Mouse (Mus musculus) ES-E14 (cell line): ENCODE measurements at regions not wholly inside any gene's neighbourhood (a gene's known extent, or its start where the extent isn't known, plus 50 kb on each side); places are given as distances from the start of the nearest gene placed in this dataset.

Source experiments
- HCFC1 ChIP-seq: IDR thresholded peaks from 2 replicates; pipeline ENCODE4 v1.6.1; 2012; ENCODE audit warnings: low read length, inconsistent platforms, borderline replicate concordance; ENCODE audit not compliant: insufficient read depth
- ZC3H11A ChIP-seq: IDR thresholded peaks from 2 replicates; pipeline ENCODE4 v1.6.1; 2012; ENCODE audit warnings: low read depth, mild to moderate bottlenecking, inconsistent platforms, low read length, borderline replicate concordance
- ZNF384 ChIP-seq: IDR thresholded peaks from 2 replicates; pipeline ENCODE4 v1.6.1; 2012; ENCODE audit warnings: low read depth, low read length, inconsistent platforms

- TF ChIP-seq HCFC1: no peak
- TF ChIP-seq ZC3H11A: no peak
- no peak for TF ChIP-seq ZNF384
Observed at GRCm38 (mm10) chr10:25051368-25051874, 124.1 kb upstream of the Arg1 start.
